Mouse (Mus musculus) heart, embryonic 16.5 days (tissue): ENCODE measurements around the gene Lilrb4a. TPM values are rescaled to one million over a fixed set of nuclear protein-coding genes. Genes with fewer than 3 reads are reported as not detected.

Experiments used
- ATAC-seq: fragments of 200-750 bp; cut with Nextera tagmentation; replicated peaks from 2 replicates; pipeline ENCODE4 v1.8.0; 2017; ENCODE audit warnings: moderate number of reproducible peaks; ENCODE audit not compliant: insufficient read depth, low FRiP score; ENCODE audit errors: extremely low read depth
- H3K27ac ChIP-seq: fragments of 300-500 bp; sonication (generic); 2 replicates; pipeline ENCODE4 v1.5.1; 2014; ENCODE audit warnings: mild to moderate bottlenecking, low read length, control low read depth, moderate library complexity
- H3K27me3 ChIP-seq: fragments of 300-500 bp; sonication (generic); 2 replicates; pipeline ENCODE4 v1.6.1; 2014; ENCODE audit warnings: low read length, mixed read lengths; ENCODE audit not compliant: control insufficient read depth, insufficient read depth
- H3K36me3 ChIP-seq: fragments of 300-500 bp; sonication (generic); 2 replicates; pipeline ENCODE4 v1.6.1; 2014; ENCODE audit not compliant: control insufficient read depth, insufficient read depth
- H3K4me1 ChIP-seq: fragments of 300-500 bp; sonication (generic); 2 replicates; pipeline ENCODE4 v1.6.1; 2014; ENCODE audit warnings: low read length, mixed read lengths; ENCODE audit not compliant: control insufficient read depth, insufficient read depth
- H3K4me2 ChIP-seq: fragments of 300-500 bp; sonication (generic); 2 replicates; pipeline ENCODE4 v1.6.1; 2014; ENCODE audit warnings: low read depth, mild to moderate bottlenecking, control low read depth, low read length
- H3K4me3 ChIP-seq: fragments of 300-500 bp; sonication (generic); 2 replicates; pipeline ENCODE4 v1.5.1; 2014; ENCODE audit warnings: mild to moderate bottlenecking, control low read depth, low read length
- H3K9ac ChIP-seq: fragments of 300-500 bp; sonication (generic); 2 replicates; pipeline ENCODE4 v1.6.1; 2014; ENCODE audit warnings: low read length, control low read depth
- H3K9me3 ChIP-seq: fragments of 300-500 bp; sonication (generic); replicated peaks from 2 replicates; pipeline ENCODE4 v1.6.1; 2016; ENCODE audit warnings: low read length; ENCODE audit not compliant: control insufficient read depth
- WGBS: fragments of 180-500 bp; shearing (Covaris S2); extraction: QIAGEN DNeasy Blood & Tissue Kit; methylation state at CpG from one replicate; pipeline ENCODE4 v1.1.7; 2014; 5-methylcytosine and 5-hydroxymethylcytosine counted together
- polyA plus RNA-seq: library from polyadenylated mRNA; unstranded; fragments of >200 nt; fragmentation: Nextera tagmentation; extraction: Ambion mirVana; gene quantifications from 2 replicates; pipeline ENCODE4 v1.2.1, GENCODE M21; 2015

Lilrb4a gene
- polyA plus RNA-seq, 1 experiment from 2014 or later, result 3.3 TPM

DNA sequence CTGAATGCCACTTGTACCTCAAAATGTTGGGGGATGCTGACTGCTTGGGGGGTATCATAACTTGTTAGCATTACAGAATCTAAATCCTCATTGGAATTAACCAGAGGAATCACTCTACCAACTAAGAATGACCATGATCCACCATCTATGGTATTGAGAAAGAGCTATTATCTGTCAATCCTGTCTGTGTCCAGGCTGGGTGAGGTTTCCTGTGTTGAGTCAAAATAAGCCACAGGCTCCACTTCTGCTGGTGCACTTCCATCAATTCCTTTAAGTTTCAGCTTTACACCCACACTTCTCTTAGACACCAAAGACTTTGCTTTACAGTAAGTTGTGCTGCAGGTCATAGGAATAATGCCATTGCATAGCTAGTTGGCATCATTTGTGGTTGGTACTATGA, 30.7 kb downstream of the Lilrb4a start:
- ATAC-seq, result no peak
- no peaks in the 10 kb centered on the region for H3K27me3 ChIP-seq
- H3K4me1 ChIP-seq, result no peaks in the 10 kb centered on the region
- H3K4me2 ChIP-seq, result no peak overlapping the region
- no peak overlapping the region for H3K9ac ChIP-seq
- no peak overlapping the region for H3K27ac ChIP-seq
- H3K36me3 ChIP-seq, result no peaks in the 10 kb centered on the region
- no peaks in the 10 kb centered on the region for H3K9me3 ChIP-seq
- no peak overlapping the region for H3K4me3 ChIP-seq

DNA sequence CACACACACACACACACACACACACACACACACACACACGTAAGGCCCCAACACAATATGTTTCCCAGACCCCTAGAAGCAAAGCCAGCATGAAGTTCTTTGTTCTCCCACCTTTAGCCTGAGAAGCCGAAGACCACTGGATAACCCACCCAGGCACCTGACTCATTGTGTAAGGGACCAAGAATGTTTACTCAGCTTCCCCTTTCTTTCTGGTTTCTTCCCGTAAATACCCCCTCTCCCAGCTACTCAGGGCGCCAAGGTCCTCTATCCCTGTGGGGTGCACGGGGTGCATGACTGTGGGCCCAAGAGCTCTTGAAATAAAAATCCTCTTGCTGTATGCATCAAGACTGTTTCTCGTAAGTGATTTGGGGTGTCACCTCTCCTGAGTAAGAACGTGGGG, 35.3 kb downstream of the Lilrb4a start:
- Histone ChIP-seq H3K27me3 (no peaks in the 10 kb centered on the region), H3K4me3 (no peak overlapping the region), H3K36me3 (no peaks in the 10 kb centered on the region), H3K4me1 (no peaks in the 10 kb centered on the region), H3K4me2 (no peak overlapping the region), H3K9ac (no peak overlapping the region), H3K27ac (no peak overlapping the region), H3K9me3 (no peaks in the 10 kb centered on the region)
- ATAC-seq, result 0 out of 2 replicates have a peak, but pooled peaks have one; percentile 6
- WGBS, result 61% methylated on average over 7 of the region's 7 CpGs

DNA sequence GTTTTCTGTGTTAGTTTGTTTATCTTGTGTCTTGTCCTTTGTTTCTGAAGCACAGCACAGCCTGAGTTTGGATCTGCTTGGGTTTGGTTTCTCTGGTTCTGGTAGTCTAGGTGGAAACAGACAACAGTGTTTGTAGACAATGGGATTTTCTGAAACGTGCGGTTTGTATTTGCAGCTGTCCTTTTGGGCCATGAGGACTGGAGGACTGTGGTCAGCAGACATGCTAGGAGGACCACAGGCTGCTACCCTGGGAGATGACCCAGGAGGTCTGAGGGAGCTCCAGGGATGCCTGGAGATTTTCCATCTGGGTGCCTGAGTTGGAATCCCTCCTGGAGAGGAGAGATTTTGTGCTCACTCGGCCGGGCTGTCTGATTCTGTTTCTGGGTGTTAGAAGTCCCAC, 35.9 kb downstream of the Lilrb4a start:
- Histone ChIP-seq H3K27ac (no peak overlapping the region), H3K9ac (no peak overlapping the region), H3K27me3 (no peaks in the 10 kb centered on the region), H3K4me3 (no peak overlapping the region), H3K4me1 (no peaks in the 10 kb centered on the region), H3K36me3 (no peaks in the 10 kb centered on the region), H3K4me2 (no peak overlapping the region), H3K9me3 (no peaks in the 10 kb centered on the region)
- 59% methylated on average over 4 of the region's 4 CpGs for WGBS
- no peak for ATAC-seq

DNA sequence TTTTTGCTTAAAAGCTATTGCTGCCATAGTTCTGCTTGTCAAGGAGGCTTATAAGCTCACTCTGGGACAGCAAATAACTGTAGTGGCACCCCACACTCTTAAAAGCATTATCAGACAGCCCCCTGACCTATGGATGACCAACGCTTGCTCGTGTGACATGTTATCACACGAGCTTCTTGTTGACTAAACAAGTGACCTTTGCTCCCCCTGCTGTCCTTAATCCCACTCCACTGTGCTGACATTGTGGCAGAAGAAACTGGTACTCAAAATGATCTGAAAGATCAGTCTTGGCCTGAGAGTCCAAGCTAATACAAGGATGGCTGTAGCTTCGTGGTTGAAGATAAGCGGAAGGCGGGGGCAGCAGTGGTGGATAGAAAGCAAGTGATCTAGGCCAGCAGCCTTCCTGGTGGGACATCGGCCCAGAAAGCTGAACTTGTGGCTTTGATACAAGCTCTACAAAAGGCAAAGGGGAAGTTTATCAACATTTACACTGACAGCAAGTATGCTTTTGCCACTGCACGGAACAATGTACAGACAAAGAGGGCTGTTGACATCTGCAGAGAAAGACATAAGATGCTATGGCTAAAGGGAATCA, 38.2 kb downstream of the Lilrb4a start:
- Histone ChIP-seq H3K4me3 (no peak overlapping the region), H3K9me3 (no peaks in the 10 kb centered on the region), H3K27me3 (no peaks in the 10 kb centered on the region), H3K4me2 (no peak overlapping the region), H3K9ac (no peak overlapping the region), H3K27ac (no peak overlapping the region), H3K36me3 (no peaks in the 10 kb centered on the region), H3K4me1 (no peaks in the 10 kb centered on the region)
- ATAC-seq, result no peak
- 35% methylated on average over 8 of the region's 8 CpGs for WGBS

DNA sequence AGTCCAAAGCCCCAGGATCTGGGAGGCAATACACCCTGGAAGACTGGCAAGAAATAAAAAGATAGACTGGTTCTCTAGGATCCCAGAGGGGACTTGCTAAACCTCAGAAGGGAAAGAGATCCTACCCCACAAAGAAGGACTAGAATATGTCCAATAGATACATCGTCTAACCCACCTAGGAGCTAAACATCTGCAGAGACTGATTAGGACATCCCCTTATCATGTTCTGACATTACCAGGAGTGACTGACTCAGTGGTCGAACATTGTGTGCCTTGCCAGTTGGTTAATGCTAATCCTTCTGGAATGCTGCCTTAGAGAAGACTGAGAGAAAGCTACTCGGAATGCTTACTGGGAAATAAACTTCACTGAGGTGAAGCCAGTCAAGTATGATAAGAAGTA, 38.7 kb downstream of the Lilrb4a start:
- no peak overlapping the region for H3K4me2 ChIP-seq
- no peaks in the 10 kb centered on the region for H3K9me3 ChIP-seq
- no peak overlapping the region for H3K27ac ChIP-seq
- ATAC-seq, result no peak
- H3K9ac ChIP-seq, result no peak overlapping the region
- no peaks in the 10 kb centered on the region for H3K27me3 ChIP-seq
- 50% methylated on average over 3 of the region's 3 CpGs for WGBS
- H3K36me3 ChIP-seq, result no peaks in the 10 kb centered on the region
- H3K4me1 ChIP-seq, result no peaks in the 10 kb centered on the region
- no peak overlapping the region for H3K4me3 ChIP-seq

DNA sequence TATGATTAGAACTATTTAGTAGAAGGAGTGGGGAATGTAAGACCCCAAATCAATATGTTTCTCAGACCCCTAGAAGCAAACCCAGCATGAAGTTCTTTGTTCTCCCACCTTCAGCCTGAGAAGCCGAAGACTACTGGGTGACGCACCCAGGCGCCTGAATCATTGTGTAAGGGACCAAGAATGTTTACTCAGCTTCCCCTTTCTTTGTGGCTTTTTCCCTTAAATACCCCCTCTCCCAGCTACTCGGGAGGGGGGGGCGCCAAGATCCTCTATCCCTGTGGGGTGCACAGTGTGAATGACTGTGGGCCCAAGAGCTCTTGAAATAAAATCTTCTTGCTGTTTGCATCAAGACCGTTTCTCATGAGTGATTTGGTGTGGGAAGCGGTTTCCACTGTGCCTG, 40.1 kb downstream of the Lilrb4a start:
- Histone ChIP-seq H3K27me3 (no peaks in the 10 kb centered on the region), H3K27ac (no peak overlapping the region), H3K4me2 (no peak overlapping the region), H3K36me3 (no peaks in the 10 kb centered on the region), H3K9me3 (no peaks in the 10 kb centered on the region), H3K4me1 (no peaks in the 10 kb centered on the region), H3K4me3 (no peak overlapping the region), H3K9ac (no peak overlapping the region)
- WGBS, result 87% methylated on average over 7 of the region's 7 CpGs
- no peak for ATAC-seq

Other genes starting within 250 kb of the Lilrb4a start
- gene Gm49339, start 10.3 kb upstream of the Lilrb4a start, polyA plus RNA-seq, result 0.32 and 1.1 TPM in 2 replicates
- gene Lilr4b, start 10.3 kb upstream of the Lilrb4a start, polyA plus RNA-seq, result 0.87 and 1.1 TPM in 2 replicates
- 0.24 and 4.3 TPM in 2 replicates for gene Fam162b, start 99.6 kb downstream of the Lilrb4a start, polyA plus RNA-seq
- 0.08 and 0.26 TPM in 2 replicates for gene Gprc6a, start 140.5 kb downstream of the Lilrb4a start, polyA plus RNA-seq
- not detected in 2 replicates for gene Rfx6, start 186.8 kb downstream of the Lilrb4a start, polyA plus RNA-seq